Mouse (Mus musculus): ENCODE results near the gene Chn1.

DNA sequence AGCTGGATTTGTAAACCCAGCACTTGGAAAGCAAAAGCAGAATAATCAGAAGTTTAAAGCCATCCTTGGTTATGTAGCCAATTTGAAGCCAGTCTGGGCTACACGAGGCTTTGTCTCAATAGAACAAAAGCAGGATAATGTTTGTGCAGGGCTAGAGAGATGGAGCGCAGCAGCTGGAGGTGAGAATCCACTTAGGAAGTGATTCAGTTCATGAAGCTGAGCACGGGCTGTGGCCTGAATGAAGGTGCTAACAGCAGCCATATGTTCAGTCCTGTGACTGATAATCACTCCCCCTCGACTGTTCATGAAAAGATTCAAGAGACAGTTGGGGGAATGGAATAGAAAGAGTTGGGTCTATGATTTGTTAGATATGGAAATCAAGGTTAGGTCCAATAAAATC lies 23.0 kb upstream of the Chn1 start:
- TF ChIP-seq CTCF (IDR thresholded peaks at IDR 0.05; ENCODE audit: low read depth) (no peak), EP300 (IDR thresholded peaks at IDR 0.05; ENCODE audit: low read depth) (no peak)
